Mouse (Mus musculus) inflammation-experienced regulatory T-cells, adult 6 months (primary cell): Measurements from ENCODE around the gene Kansl3. TPM values are rescaled to one million over a fixed set of nuclear protein-coding genes. Genes with fewer than 3 reads are reported as not detected.

Experiments used
- polyA plus RNA-seq, 3 experiments: library from polyadenylated mRNA; unstranded; fragments of 100-300 nt; shearing (Covaris generic); gene quantifications; one replicate each; pipeline ENCODE4 v1.2.1; 2017

Gene Kansl3
- polyA plus RNA-seq, 3 experiments from 2014 or later = 45.7 to 65.2 (median 47.4) TPM

Other genes starting within 250 kb of the Kansl3 start
- 10 to 100 TPM; 22.5 to 27.7 (median 25.2) TPM for gene Uggt1, start 124.5 kb downstream of the Kansl3 start, polyA plus RNA-seq
- 100 to 1,000 TPM in 1 of 3 experiments, 10 to 100 TPM in 2; 23.0 to 132 (median 83.6) TPM for gene Neurl3, start 94.5 kb downstream of the Kansl3 start, polyA plus RNA-seq
- 10 to 100 TPM; 75.9 to 89.1 (median 88.6) TPM for gene Arid5a, start 61.4 kb downstream of the Kansl3 start, polyA plus RNA-seq
- gene Fer1l5, start 3.1 kb upstream of the Kansl3 start, polyA plus RNA-seq = under 1 TPM; 0.20 to 0.55 (median 0.39) TPM
- gene Lman2l, start 76.1 kb upstream of the Kansl3 start, polyA plus RNA-seq = 10 to 100 TPM in 2 of 3 experiments, 1 to 10 TPM in 1; 7.9 to 12.0 (median 11.4) TPM
- gene Cnnm4, start 102.4 kb upstream of the Kansl3 start, polyA plus RNA-seq = 10 to 100 TPM; 11.5 to 13.9 (median 12.1) TPM
- gene Cnnm3, start 142.7 kb upstream of the Kansl3 start, polyA plus RNA-seq = 1 to 10 TPM; 3.1 to 9.2 (median 6.7) TPM
- gene Ankrd23, start 167.7 kb upstream of the Kansl3 start, polyA plus RNA-seq = 10 to 100 TPM; 35.1 to 58.4 (median 36.4) TPM
- gene Gm42417, start 170.2 kb upstream of the Kansl3 start, polyA plus RNA-seq = 1 to 10 TPM in 1 of 3 experiments, not detected in 2; 2.4 TPM
- 10 to 100 TPM; 17.5 to 24.1 (median 23.2) TPM for gene Ankrd39, start 178.3 kb upstream of the Kansl3 start, polyA plus RNA-seq
- under 1 TPM in 1 of 3 experiments, not detected in 2; 0.33 TPM for gene Sema4c, start 189.2 kb upstream of the Kansl3 start, polyA plus RNA-seq